Mouse (Mus musculus): ENCODE measurements around the gene Zfp652.

The Zfp652 gene

GRCm38 (mm10) chr11:95830411-95831275, 118.2 kb downstream of the Zfp652 start:
- intact Hi-C loops (cut with DNase I): no loop called here

- intact Hi-C loops (cut with DNase I): no loop called here
Observed at GRCm38 (mm10) chr11:95831276-95831619, 118.8 kb downstream of the Zfp652 start.

- intact Hi-C loops (cut with DNase I): no loop called here
Observed at GRCm38 (mm10) chr11:95831641-95832040, 119.2 kb downstream of the Zfp652 start.

GRCm38 (mm10) chr11:95832129-95833005, 119.9 kb downstream of the Zfp652 start:
- intact Hi-C loops (cut with DNase I): no loop called here

GRCm38 (mm10) chr11:95833006-95833570, 120.6 kb downstream of the Zfp652 start:
- intact Hi-C loops (cut with DNase I): no loop called here

GRCm38 (mm10) chr11:95833631-95834142, 121.2 kb downstream of the Zfp652 start:
- intact Hi-C loops (cut with DNase I): no loop called here

GRCm38 (mm10) chr11:95834143-95834667, 121.7 kb downstream of the Zfp652 start:
- intact Hi-C loops (cut with DNase I): no loop called here

GRCm38 (mm10) chr11:95834742-95835710, 122.6 kb downstream of the Zfp652 start:
- intact Hi-C loops (cut with DNase I): no loop called here

- intact Hi-C loops (cut with DNase I): no loop called here
Observed at GRCm38 (mm10) chr11:95835832-95836231, 123.4 kb downstream of the Zfp652 start.

- intact Hi-C loops (cut with DNase I): no loop called here
Observed at GRCm38 (mm10) chr11:95836433-95836832, 124.0 kb downstream of the Zfp652 start.

- intact Hi-C loops (cut with DNase I): no loop called here
Observed at GRCm38 (mm10) chr11:95837059-95837458, 124.6 kb downstream of the Zfp652 start, which contains the start of gene Gngt2. TSS of gene Gngt2 (plus strand) at chr11:95837216.

GRCm38 (mm10) chr11:95838598-95838997, 126.1 kb downstream of the Zfp652 start:
- intact Hi-C loops (cut with DNase I): no loop called here

GRCm38 (mm10) chr11:95838999-95839868, 126.8 kb downstream of the Zfp652 start:
- intact Hi-C loops (cut with DNase I): no loop called here

- intact Hi-C loops (cut with DNase I): no loop called here
Observed at GRCm38 (mm10) chr11:95840694-95841497, 128.4 kb downstream of the Zfp652 start.

- intact Hi-C loops (cut with DNase I): no loop called here
Observed at GRCm38 (mm10) chr11:95841498-95841830, 129.0 kb downstream of the Zfp652 start.

GRCm38 (mm10) chr11:95842074-95842681, 129.7 kb downstream of the Zfp652 start, which contains the start of gene Abi3:
TSS of gene Abi3 (minus strand) at chr11:95842476.
- intact Hi-C loops (cut with DNase I): no loop called here

- intact Hi-C loops (cut with DNase I): no loop called here
Observed at GRCm38 (mm10) chr11:95842953-95843352, 130.5 kb downstream of the Zfp652 start.

- intact Hi-C loops (cut with DNase I): no loop called here
Observed at GRCm38 (mm10) chr11:95843421-95843950, 131.0 kb downstream of the Zfp652 start.
